Mouse (Mus musculus) ES-Bruce4 (cell line): Measurements from ENCODE around the gene Triobp.

Source experiments
- CTCF ChIP-seq: IDR thresholded peaks from one replicate; pipeline ENCODE4 v1.8.1; 2011; ENCODE audit warnings: low read depth, low read length
- EP300 ChIP-seq: IDR thresholded peaks from 2 replicates; pipeline ENCODE4 v1.6.1; 2011; ENCODE audit warnings: low read depth, low read length; ENCODE audit not compliant: insufficient read depth
- POLR2A ChIP-seq: IDR thresholded peaks from one replicate; pipeline ENCODE4 v1.8.1; 2011; ENCODE audit warnings: low read length; ENCODE audit not compliant: insufficient read depth

GRCm38 (mm10) chr15:78960088-78960487 lies 12.6 kb downstream of the Triobp start:
- no peak for TF ChIP-seq CTCF
- TF ChIP-seq POLR2A, result no peak
- no peak for TF ChIP-seq EP300
